21 mouse cellular contexts compared by ENCODE assay signal in the genomic region with DNA sequence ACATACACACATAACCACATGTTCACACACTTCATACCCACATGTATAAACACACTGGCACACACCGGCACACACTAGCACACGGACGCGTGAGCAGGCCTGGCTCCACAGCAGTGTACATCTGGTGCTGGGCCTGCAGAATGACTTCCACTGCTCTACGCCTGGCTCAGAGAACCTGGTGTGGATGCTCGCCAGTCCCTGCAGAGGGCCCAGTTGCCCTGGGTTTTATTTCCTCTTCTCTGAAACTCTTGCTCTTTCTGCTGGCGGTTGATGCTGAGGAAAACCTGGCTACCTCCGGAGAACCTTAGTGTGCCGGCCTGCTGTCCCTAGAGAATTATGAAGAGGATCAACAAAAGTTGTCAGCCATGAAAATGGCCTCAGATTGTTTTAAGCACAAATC. TPM values are rescaled to one million over a fixed set of nuclear protein-coding genes. Genes with fewer than 3 reads are reported as not detected.
"Had no signal": no experiment of that assay in that cellular context is flagged by ENCODE, and none has a peak within 500 bp of the region (broad histone marks: within the 10 kb centered on the region; RNA-seq: fewer than 3 reads in every experiment).

No protein-coding gene starts in this region.

- H3K27ac ChIP-seq: limb, embryonic 10.5 days; limb, embryonic 13.5 days; liver, embryonic 12.5 days; liver, embryonic 15.5 days; lung, embryonic 15.5 days; midbrain, embryonic 12.5 days; stomach, embryonic 15.5 days had no signal

- DNase-seq: kidney, adult 18-20 months; kidney, adult 9 months; kidney, postnatal 14 days; kidney, postnatal 4 days; layer of hippocampus, postnatal 36 days; liver; lung, adult 18-20 months; lung, postnatal 10 days; lung, postnatal 36 days; thymus, postnatal 25 days had no signal

- H3K4me3 ChIP-seq: limb, embryonic 10.5 days; limb, embryonic 13.5 days; liver, embryonic 12.5 days; liver, embryonic 15.5 days; lung, embryonic 15.5 days; midbrain, embryonic 12.5 days; stomach, embryonic 15.5 days had no signal

RNA-seq across cellular contexts. Expression of a gene that starts 34.3 kb away (rescaled TPM):
- total RNA-seq: layer of hippocampus, postnatal 10 days; layer of hippocampus, postnatal 36 days had no signal

RNA-seq across cellular contexts. Expression of a gene that starts 38.5 kb away (rescaled TPM):
- total RNA-seq: layer of hippocampus, adult 18-20 months; layer of hippocampus, postnatal 10 days; layer of hippocampus, postnatal 36 days; left cerebral cortex, adult 8-10 months; left cerebral cortex, postnatal 25 days had no signal

RNA-seq across cellular contexts. Expression of a gene that starts 45.0 kb away (rescaled TPM):
- total RNA-seq: layer of hippocampus, adult 18-20 months; layer of hippocampus, postnatal 10 days; layer of hippocampus, postnatal 36 days; left cerebral cortex, adult 8-10 months; left cerebral cortex, postnatal 25 days had no signal
